Mouse (Mus musculus) limb, embryonic 11.5 days (tissue): ENCODE measurements around the gene Trabd2b. TPM values are rescaled to one million over a fixed set of nuclear protein-coding genes. Genes with fewer than 3 reads are reported as not detected.

Experiments
- ATAC-seq: fragments of 200-750 bp; cut with Nextera tagmentation; 2 replicates; pipeline ENCODE4 v1.8.0; 2017; ENCODE audit warnings: low read depth; ENCODE audit not compliant: insufficient number of reproducible peaks, low FRiP score, low TSS enrichment
- DNase-seq: peaks from one replicate; pipeline ENCODE4 v3.0.0-alpha.2; 2015; ENCODE audit warnings: low spot score
- H3K27ac ChIP-seq: fragments of 300-500 bp; sonication (generic); replicated peaks from 2 replicates; pipeline ENCODE4 v1.5.1; 2014; ENCODE audit warnings: low read depth, mild to moderate bottlenecking, low read length
- H3K27me3 ChIP-seq: fragments of 300-500 bp; sonication (generic); 2 replicates; pipeline ENCODE4 v1.6.1; 2014; ENCODE audit warnings: mild to moderate bottlenecking, low read length, mixed read lengths; ENCODE audit not compliant: control insufficient read depth, insufficient read depth
- H3K36me3 ChIP-seq: fragments of 300-500 bp; sonication (generic); 2 replicates; pipeline ENCODE4 v1.6.1; 2014; ENCODE audit warnings: mild to moderate bottlenecking, low read length, moderate library complexity, mixed read lengths; ENCODE audit not compliant: control insufficient read depth, insufficient read depth
- H3K4me1 ChIP-seq: fragments of 300-500 bp; sonication (generic); 2 replicates; pipeline ENCODE4 v1.6.1; 2014; ENCODE audit warnings: low read length, mixed read lengths; ENCODE audit not compliant: control insufficient read depth, insufficient read depth
- H3K4me2 ChIP-seq: fragments of 300-500 bp; sonication (generic); 2 replicates; pipeline ENCODE4 v1.6.1; 2014; ENCODE audit warnings: low read depth, mild to moderate bottlenecking, moderate library complexity; ENCODE audit not compliant: severe bottlenecking
- H3K4me3 ChIP-seq: fragments of 300-500 bp; sonication (generic); 2 replicates; pipeline ENCODE4 v1.5.1; 2014; ENCODE audit warnings: low read depth, low read length
- H3K9ac ChIP-seq: fragments of 300-500 bp; sonication (generic); 2 replicates; pipeline ENCODE4 v1.6.1; 2014; ENCODE audit warnings: mild to moderate bottlenecking, low read length
- H3K9me3 ChIP-seq: fragments of 300-500 bp; sonication (generic); 2 replicates; pipeline ENCODE4 v1.6.1; 2016; ENCODE audit warnings: low read length; ENCODE audit not compliant: control insufficient read depth
- WGBS: fragments of 180-500 bp; shearing (Covaris S2); extraction: QIAGEN DNeasy Blood & Tissue Kit; methylation state at CpG from one replicate; pipeline ENCODE4 v1.1.7; 2014; 5-methylcytosine and 5-hydroxymethylcytosine counted together
- polyA plus RNA-seq: library from polyadenylated mRNA; unstranded; fragments of >200 nt; fragmentation: Nextera tagmentation; extraction: Ambion mirVana; gene quantifications from 2 replicates; pipeline ENCODE4 v1.2.1, GENCODE M21; 2014

The Trabd2b gene
- polyA plus RNA-seq, 1 experiment from 2014 or later, result 0.33 TPM

DNA sequence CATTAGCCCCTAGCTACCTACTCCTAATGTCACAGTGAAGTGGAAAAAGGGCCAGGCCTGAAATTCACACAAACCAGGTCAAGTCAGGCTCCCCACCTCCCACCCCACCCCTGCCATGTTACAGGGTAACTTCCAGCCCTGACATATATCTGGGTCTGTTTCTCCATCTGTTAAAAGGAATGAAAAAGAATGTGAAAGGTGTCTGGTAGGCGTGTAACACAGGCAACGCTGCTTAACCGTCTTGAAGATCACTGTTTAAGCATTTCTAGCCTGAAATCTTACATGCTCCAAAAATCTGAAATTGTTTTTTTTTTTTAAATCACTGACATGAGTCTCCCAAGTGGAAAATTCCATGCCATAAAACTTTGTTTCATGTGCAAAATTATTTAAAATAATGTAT, 69.8 kb downstream of the Trabd2b start:
- Histone ChIP-seq H3K4me1 (peaks cover 19% of the 10 kb centered on the region), H3K4me2 (no peak overlapping the region), H3K27ac (no peak overlapping the region), H3K27me3 (peaks cover 34% of the 10 kb centered on the region), H3K9me3 (no peaks in the 10 kb centered on the region), H3K9ac (no peak overlapping the region), H3K36me3 (no peaks in the 10 kb centered on the region), H3K4me3 (no peak overlapping the region)
- WGBS, result 76% methylated on average over 3 of the region's 3 CpGs
- no peak for DNase-seq
- ATAC-seq, result no peak

DNA sequence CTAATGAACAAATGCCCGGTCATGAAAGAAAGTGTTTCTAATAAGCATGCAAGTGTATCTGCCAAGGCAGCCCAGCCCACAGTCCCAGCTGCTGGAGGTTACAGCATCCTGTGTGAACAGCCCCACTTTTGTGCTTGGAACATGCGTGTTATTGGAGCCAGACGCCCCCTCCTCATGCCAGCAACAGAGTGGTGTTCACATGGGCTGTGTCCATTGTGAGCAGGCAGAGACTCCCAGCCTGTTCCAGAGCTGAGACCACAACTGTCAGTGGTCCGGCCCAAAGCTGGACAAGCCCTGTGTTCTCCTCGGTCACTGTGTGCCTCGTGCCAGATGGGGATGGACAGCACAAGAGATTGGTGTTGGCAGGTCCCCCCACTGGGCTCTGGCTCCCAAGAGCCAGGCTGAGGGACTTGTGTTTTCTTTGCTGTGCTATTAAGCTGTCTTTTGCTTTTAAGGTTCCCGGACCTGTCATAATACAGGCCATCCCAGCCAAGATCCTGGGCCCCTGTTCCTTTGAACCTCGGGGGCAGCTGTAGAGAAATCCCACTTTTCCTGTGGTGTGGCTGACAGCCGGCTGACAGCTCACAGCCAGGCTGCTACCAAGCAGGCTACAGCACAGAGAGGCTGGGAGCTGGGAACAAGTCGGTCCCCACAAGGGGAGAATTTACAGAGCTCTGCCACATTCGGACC, 70.7 kb downstream of the Trabd2b start:
- peak overlapping the region; percentile 12; the same call in 1 of the 2 replicates for H3K4me2 ChIP-seq
- H3K27me3 ChIP-seq, result peaks cover 34% of the 10 kb centered on the region
- DNase-seq (peak; percentile 68), ATAC-seq (0 out of 2 replicates have a peak, but pooled peaks have one; percentile 41)
- no peak overlapping the region for H3K9ac ChIP-seq
- H3K4me1 ChIP-seq, result peaks cover 23% of the 10 kb centered on the region
- no peak overlapping the region for H3K27ac ChIP-seq
- H3K9me3 ChIP-seq, result no peaks in the 10 kb centered on the region
- no peaks in the 10 kb centered on the region for H3K36me3 ChIP-seq
- H3K4me3 ChIP-seq, result no peak overlapping the region
- WGBS, result 8% methylated on average over 11 of the region's 11 CpGs

- no peak for DNase-seq
- whole genome bisulfite sequencing, result 7% methylated on average over 5 of the region's 5 CpGs
- peaks cover 21% of the 10 kb centered on the region for H3K4me1 ChIP-seq
- ATAC-seq, result no peak
- H3K9ac ChIP-seq, result no peak overlapping the region
- no peak overlapping the region for H3K27ac ChIP-seq
- H3K27me3 ChIP-seq, result peaks cover 45% of the 10 kb centered on the region
- H3K4me3 ChIP-seq, result no peak overlapping the region
- H3K9me3 ChIP-seq, result no peaks in the 10 kb centered on the region
- no peak overlapping the region for H3K4me2 ChIP-seq
- H3K36me3 ChIP-seq, result no peaks in the 10 kb centered on the region
These were observed 75.0 kb downstream of the Trabd2b start for GRCm38 (mm10) chr4:114481518-114481917.

- ATAC-seq (no peak), DNase-seq (no peak)
- no peak overlapping the region for H3K27ac ChIP-seq
- H3K9me3 ChIP-seq, result no peaks in the 10 kb centered on the region
- no peak overlapping the region for H3K4me3 ChIP-seq
- H3K27me3 ChIP-seq, result peaks cover 34% of the 10 kb centered on the region
- WGBS, result 60% methylated on average over 2 of the region's 2 CpGs
- no peaks in the 10 kb centered on the region for H3K36me3 ChIP-seq
- H3K9ac ChIP-seq, result no peak overlapping the region
- H3K4me1 ChIP-seq, result peaks cover 8% of the 10 kb centered on the region
- no peak overlapping the region for H3K4me2 ChIP-seq
These were observed 77.6 kb downstream of the Trabd2b start for GRCm38 (mm10) chr4:114484173-114484572.

DNA sequence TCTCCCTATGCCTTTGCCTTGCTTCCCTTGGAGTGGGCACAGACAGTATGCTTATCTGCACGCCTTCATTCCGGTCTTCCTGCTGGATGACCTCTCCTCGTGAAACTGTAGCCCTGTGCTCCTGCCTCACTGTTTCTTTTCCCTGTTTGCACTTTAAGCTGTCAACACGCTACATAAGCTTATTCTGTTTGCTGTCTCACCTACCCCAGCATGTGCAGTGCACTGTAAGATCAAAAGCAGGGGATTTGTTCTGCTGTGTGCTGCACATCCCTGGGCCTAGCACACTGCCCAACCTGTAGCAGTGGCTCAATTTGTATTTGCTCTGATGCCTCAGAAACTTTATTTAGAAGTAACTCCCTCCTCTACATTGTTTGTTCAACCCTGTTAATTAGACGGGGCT, 79.5 kb downstream of the Trabd2b start:
- H3K27ac ChIP-seq, result no peak overlapping the region
- 52% methylated on average over 5 of the region's 5 CpGs for WGBS
- no peak overlapping the region for H3K9ac ChIP-seq
- peaks cover 5% of the 10 kb centered on the region for H3K4me1 ChIP-seq
- peaks cover 29% of the 10 kb centered on the region for H3K27me3 ChIP-seq
- DNase-seq (no peak), ATAC-seq (no peak)
- H3K36me3 ChIP-seq, result no peaks in the 10 kb centered on the region
- H3K9me3 ChIP-seq, result no peaks in the 10 kb centered on the region
- no peak overlapping the region for H3K4me3 ChIP-seq
- no peak overlapping the region for H3K4me2 ChIP-seq

- H3K9ac ChIP-seq, result no peak overlapping the region
- DNase-seq, result no peak
- no peak for ATAC-seq
- no peak overlapping the region for H3K4me2 ChIP-seq
- WGBS, result 85% methylated on average over 2 of the region's 2 CpGs
- H3K27me3 ChIP-seq, result peaks cover 29% of the 10 kb centered on the region
- peaks cover 1% of the 10 kb centered on the region; the same call in 1 of the 2 replicates for H3K4me1 ChIP-seq
- no peak overlapping the region for H3K27ac ChIP-seq
- no peaks in the 10 kb centered on the region for H3K36me3 ChIP-seq
- no peaks in the 10 kb centered on the region for H3K9me3 ChIP-seq
- no peak overlapping the region for H3K4me3 ChIP-seq
These were observed 80.5 kb downstream of the Trabd2b start for GRCm38 (mm10) chr4:114486885-114487531.

GRCm38 (mm10) chr4:114487701-114488100, 81.2 kb downstream of the Trabd2b start:
- Histone ChIP-seq H3K4me1 (peaks cover 5% of the 10 kb centered on the region; the same call in 1 of the 2 replicates), H3K4me3 (no peak overlapping the region), H3K36me3 (no peaks in the 10 kb centered on the region), H3K9ac (no peak overlapping the region), H3K27me3 (peaks cover 23% of the 10 kb centered on the region), H3K9me3 (no peaks in the 10 kb centered on the region), H3K4me2 (no peak overlapping the region), H3K27ac (no peak overlapping the region)
- DNase-seq, result no peak
- no peak for ATAC-seq
- 64% methylated on average over 3 of the region's 3 CpGs for WGBS

- WGBS, result 7% methylated on average over 4 of the region's 4 CpGs
- no peak overlapping the region for H3K9ac ChIP-seq
- peaks cover 5% of the 10 kb centered on the region; the same call in 1 of the 2 replicates for H3K4me1 ChIP-seq
- DNase-seq (peak; percentile 24), ATAC-seq (no peak)
- H3K27me3 ChIP-seq, result peaks cover 30% of the 10 kb centered on the region
- H3K4me2 ChIP-seq, result no peak overlapping the region
- no peak overlapping the region for H3K27ac ChIP-seq
- no peak overlapping the region for H3K4me3 ChIP-seq
- no peaks in the 10 kb centered on the region for H3K9me3 ChIP-seq
- H3K36me3 ChIP-seq, result no peaks in the 10 kb centered on the region
These were observed 85.6 kb downstream of the Trabd2b start for GRCm38 (mm10) chr4:114492157-114492556.
